Mouse (Mus musculus): ENCODE measurements around the gene Hjurp. TPM values are rescaled to one million over a fixed set of nuclear protein-coding genes. Genes with fewer than 3 reads are reported as not detected.
"Not testable (repeated sequence)": the region's sequence is repeated elsewhere in the genome, so short reads cannot be mapped to it uniquely, and the experiment has no call there.

The Hjurp gene
- polyA plus RNA-seq, 1 experiment from 2014 or later, result 135 TPM

- Histone ChIP-seq H3K27ac (ENCODE audit: low read depth, low read length) (no peak overlapping the region), H3K9ac (ENCODE audit: low read length) (no peak overlapping the region), H3K4me1 (ENCODE audit: control insufficient read depth, insufficient read depth, low read length) (no peaks in the 10 kb centered on the region), H3K4me2 (no peak overlapping the region), H3K36me3 (ENCODE audit: control insufficient read depth, insufficient read depth, low read length) (no peaks in the 10 kb centered on the region), H3K4me3 (ENCODE audit: low read depth, low read length) (no peak overlapping the region), H3K27me3 (ENCODE audit: control insufficient read depth, insufficient read depth, low read length) (no peaks in the 10 kb centered on the region), H3K9me3 (ENCODE audit: control insufficient read depth, low read length) (peaks cover 72% of the 10 kb centered on the region)
- ATAC-seq (ENCODE audit: low FRiP score), result no peak
- 59% methylated on average over 2 of the region's 2 CpGs for WGBS
- DNase-seq (ENCODE audit: low spot score, missing footprints), result no peak
These were observed 50.0 kb downstream of the Hjurp start for GRCm38 (mm10) chr1:88227482-88227881.

DNA sequence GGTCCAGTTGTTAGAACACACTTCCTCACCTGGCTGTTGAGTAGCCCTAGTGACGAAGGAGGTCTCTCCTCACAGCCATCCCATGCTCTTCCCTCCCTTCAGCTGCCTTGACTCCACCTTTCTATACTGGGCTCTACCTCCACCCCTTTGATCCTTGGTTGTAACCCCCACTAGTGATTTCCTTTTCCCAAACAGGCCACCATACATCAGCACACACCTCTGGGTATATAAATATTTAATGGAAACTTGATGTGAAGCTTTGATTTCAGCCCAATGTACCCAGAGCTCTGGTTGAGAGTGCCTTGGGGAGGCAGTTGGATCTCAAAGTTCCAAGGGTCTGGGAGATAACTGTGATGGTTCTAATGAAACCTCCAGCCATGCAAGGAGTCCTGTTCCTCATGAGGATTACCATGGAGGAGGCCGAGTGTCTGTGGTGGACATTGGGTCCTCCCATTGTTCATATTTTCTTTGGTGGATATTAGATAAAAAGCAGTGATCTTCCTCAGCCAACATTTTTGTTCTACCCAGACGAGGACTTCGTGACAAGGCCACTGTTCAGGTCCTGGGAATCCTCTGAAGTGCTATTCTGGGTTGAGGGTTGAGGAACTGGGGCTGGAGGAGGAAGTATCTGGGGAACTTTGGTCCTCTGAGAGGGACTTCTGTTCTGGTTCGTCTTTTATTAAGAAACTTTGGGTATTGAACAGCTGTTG is 50.6 kb downstream of the Hjurp start, which contains the start of gene Mroh2a:
Gene Mroh2a, plus strand, starts transcription at position 317 of the 710 bp plus-strand sequence.
- 51% methylated on average over 5 of the region's 5 CpGs for WGBS
- no peak within 1 kb of the TSS for H3K27ac ChIP-seq (ENCODE audit: low read depth, low read length)
- H3K27me3 ChIP-seq (ENCODE audit: control insufficient read depth, insufficient read depth, low read length), result no peaks in the 10 kb centered on the region
- ATAC-seq (ENCODE audit: low FRiP score), result no peak
- no peak within 1 kb of the TSS for H3K4me3 ChIP-seq (ENCODE audit: low read depth, low read length)
- no peak within 1 kb of the TSS for H3K4me2 ChIP-seq
- no peaks in the 10 kb centered on the region for H3K36me3 ChIP-seq (ENCODE audit: control insufficient read depth, insufficient read depth, low read length)
- H3K4me1 ChIP-seq (ENCODE audit: control insufficient read depth, insufficient read depth, low read length), result no peaks in the 10 kb centered on the region
- no peak for DNase-seq (ENCODE audit: low spot score, missing footprints)
- peaks cover 69% of the 10 kb centered on the region for H3K9me3 ChIP-seq (ENCODE audit: control insufficient read depth, low read length)
- no peak within 1 kb of the TSS for H3K9ac ChIP-seq (ENCODE audit: low read length)

GRCm38 (mm10) chr1:88225741-88226140 is 51.7 kb downstream of the Hjurp start:
- Histone ChIP-seq H3K27ac (ENCODE audit: low read depth, low read length) (no peak overlapping the region), H3K9me3 (ENCODE audit: control insufficient read depth, low read length) (peaks cover 59% of the 10 kb centered on the region), H3K9ac (ENCODE audit: low read length) (no peak overlapping the region), H3K4me2 (no peak overlapping the region), H3K36me3 (ENCODE audit: control insufficient read depth, insufficient read depth, low read length) (no peaks in the 10 kb centered on the region), H3K4me1 (ENCODE audit: control insufficient read depth, insufficient read depth, low read length) (no peaks in the 10 kb centered on the region), H3K27me3 (ENCODE audit: control insufficient read depth, insufficient read depth, low read length) (no peaks in the 10 kb centered on the region), H3K4me3 (ENCODE audit: low read depth, low read length) (no peak overlapping the region)
- DNase-seq (ENCODE audit: low spot score, missing footprints) (no peak), ATAC-seq (ENCODE audit: low FRiP score) (no peak)

GRCm38 (mm10) chr1:88225301-88225700 is 52.1 kb downstream of the Hjurp start:
- not testable (repeated sequence) for H3K4me3 ChIP-seq (ENCODE audit: low read depth, low read length); H3K4me2 ChIP-seq; H3K27me3 ChIP-seq (ENCODE audit: control insufficient read depth, insufficient read depth, low read length); ATAC-seq (ENCODE audit: low FRiP score); H3K27ac ChIP-seq (ENCODE audit: low read depth, low read length); H3K36me3 ChIP-seq (ENCODE audit: control insufficient read depth, insufficient read depth, low read length); H3K9ac ChIP-seq (ENCODE audit: low read length); DNase-seq (ENCODE audit: low spot score, missing footprints); H3K4me1 ChIP-seq (ENCODE audit: control insufficient read depth, insufficient read depth, low read length)
- WGBS, result 44% methylated on average over 2 of the region's 2 CpGs
- H3K9me3 ChIP-seq (ENCODE audit: control insufficient read depth, low read length), result peaks cover 54% of the 10 kb centered on the region

GRCm38 (mm10) chr1:88224029-88224776 is 53.2 kb downstream of the Hjurp start:
- Histone ChIP-seq H3K27me3 (ENCODE audit: control insufficient read depth, insufficient read depth, low read length) (no peaks in the 10 kb centered on the region), H3K4me3 (ENCODE audit: low read depth, low read length) (no peak overlapping the region), H3K36me3 (ENCODE audit: control insufficient read depth, insufficient read depth, low read length) (no peaks in the 10 kb centered on the region), H3K27ac (ENCODE audit: low read depth, low read length) (no peak overlapping the region), H3K4me2 (no peak overlapping the region), H3K9me3 (ENCODE audit: control insufficient read depth, low read length) (peaks cover 43% of the 10 kb centered on the region), H3K9ac (ENCODE audit: low read length) (no peak overlapping the region), H3K4me1 (ENCODE audit: control insufficient read depth, insufficient read depth, low read length) (no peaks in the 10 kb centered on the region)
- ATAC-seq (ENCODE audit: low FRiP score) (no peak), DNase-seq (ENCODE audit: low spot score, missing footprints) (no peak)
- 68% methylated on average over 2 of the region's 2 CpGs for WGBS

GRCm38 (mm10) chr1:88223591-88223990 is 53.8 kb downstream of the Hjurp start:
- Histone ChIP-seq H3K27ac (ENCODE audit: low read depth, low read length) (no peak overlapping the region), H3K4me3 (ENCODE audit: low read depth, low read length) (no peak overlapping the region), H3K36me3 (ENCODE audit: control insufficient read depth, insufficient read depth, low read length) (no peaks in the 10 kb centered on the region), H3K27me3 (ENCODE audit: control insufficient read depth, insufficient read depth, low read length) (no peaks in the 10 kb centered on the region), H3K9ac (ENCODE audit: low read length) (no peak overlapping the region), H3K4me1 (ENCODE audit: control insufficient read depth, insufficient read depth, low read length) (no peaks in the 10 kb centered on the region), H3K9me3 (ENCODE audit: control insufficient read depth, low read length) (peaks cover 37% of the 10 kb centered on the region), H3K4me2 (no peak overlapping the region)
- ATAC-seq (ENCODE audit: low FRiP score) (no peak), DNase-seq (ENCODE audit: low spot score, missing footprints) (no peak)
- WGBS, result 61% methylated on average over 1 of the region's 1 CpGs

DNA sequence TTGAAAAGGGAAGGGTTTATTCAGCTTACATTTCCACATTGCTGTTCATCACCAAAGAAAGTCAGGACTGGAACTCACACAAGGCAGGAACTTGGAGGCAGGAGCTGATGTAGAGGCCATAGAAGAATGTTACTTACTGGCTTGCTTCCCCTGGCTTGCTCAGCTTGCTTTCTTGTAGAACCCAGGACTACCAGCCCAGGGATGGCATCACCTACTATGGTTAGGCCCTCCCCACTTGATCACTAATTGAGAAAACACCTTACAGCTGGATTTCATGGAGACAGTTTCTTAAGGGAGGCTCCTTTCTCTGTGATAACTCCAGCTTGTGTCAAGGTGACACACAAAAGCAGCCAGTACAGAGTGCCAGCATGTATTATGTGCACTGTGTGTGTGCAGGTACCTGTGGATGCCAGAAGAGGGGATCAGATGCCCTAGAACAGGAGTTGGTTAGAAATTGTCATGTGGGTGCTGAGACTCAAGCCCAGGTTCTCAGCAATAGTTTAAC is 54.4 kb downstream of the Hjurp start:
- H3K4me2 ChIP-seq; H3K9ac ChIP-seq (ENCODE audit: low read length); H3K36me3 ChIP-seq (ENCODE audit: control insufficient read depth, insufficient read depth, low read length); H3K27me3 ChIP-seq (ENCODE audit: control insufficient read depth, insufficient read depth, low read length); H3K4me3 ChIP-seq (ENCODE audit: low read depth, low read length); ATAC-seq (ENCODE audit: low FRiP score); H3K4me1 ChIP-seq (ENCODE audit: control insufficient read depth, insufficient read depth, low read length); H3K27ac ChIP-seq (ENCODE audit: low read depth, low read length): not testable (repeated sequence)
- peak; percentile 73 for DNase-seq (ENCODE audit: low spot score, missing footprints)
- peaks cover 32% of the 10 kb centered on the region for H3K9me3 ChIP-seq (ENCODE audit: control insufficient read depth, low read length)

DNA sequence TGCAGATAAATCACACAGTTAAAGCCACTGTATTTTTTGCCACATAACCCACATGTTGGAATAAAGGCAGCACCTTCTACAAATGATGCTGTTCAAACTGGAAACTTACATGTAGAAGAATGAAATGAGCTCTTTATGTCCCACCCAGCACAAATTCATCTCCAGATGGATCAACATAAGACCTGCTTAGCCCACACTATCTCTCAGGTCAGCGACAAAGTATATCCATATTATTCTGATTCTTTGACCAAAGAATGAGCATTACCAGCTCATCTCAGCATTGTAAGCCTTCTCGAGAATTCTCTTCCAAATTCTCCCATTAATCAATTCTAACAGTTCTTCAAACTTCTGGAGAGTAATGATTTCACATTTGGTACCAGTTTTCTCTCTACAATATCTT is 55.2 kb downstream of the Hjurp start:
- Histone ChIP-seq H3K9me3 (ENCODE audit: control insufficient read depth, low read length) (peaks cover 28% of the 10 kb centered on the region), H3K9ac (ENCODE audit: low read length) (no peak overlapping the region), H3K4me3 (ENCODE audit: low read depth, low read length) (no peak overlapping the region), H3K4me1 (ENCODE audit: control insufficient read depth, insufficient read depth, low read length) (no peaks in the 10 kb centered on the region), H3K4me2 (no peak overlapping the region), H3K27ac (ENCODE audit: low read depth, low read length) (no peak overlapping the region), H3K27me3 (ENCODE audit: control insufficient read depth, insufficient read depth, low read length) (no peaks in the 10 kb centered on the region), H3K36me3 (ENCODE audit: control insufficient read depth, insufficient read depth, low read length) (no peaks in the 10 kb centered on the region)
- DNase-seq (ENCODE audit: low spot score, missing footprints) (peak; percentile 80), ATAC-seq (ENCODE audit: low FRiP score) (no peak)
- 54% methylated on average over 2 of the region's 2 CpGs for WGBS

- Histone ChIP-seq H3K9me3 (ENCODE audit: control insufficient read depth, low read length) (peaks cover 26% of the 10 kb centered on the region), H3K4me3 (ENCODE audit: low read depth, low read length) (no peak overlapping the region), H3K27me3 (ENCODE audit: control insufficient read depth, insufficient read depth, low read length) (no peaks in the 10 kb centered on the region), H3K9ac (ENCODE audit: low read length) (no peak overlapping the region), H3K27ac (ENCODE audit: low read depth, low read length) (no peak overlapping the region), H3K4me2 (no peak overlapping the region), H3K36me3 (ENCODE audit: control insufficient read depth, insufficient read depth, low read length) (no peaks in the 10 kb centered on the region), H3K4me1 (ENCODE audit: control insufficient read depth, insufficient read depth, low read length) (no peaks in the 10 kb centered on the region)
- ATAC-seq (ENCODE audit: low FRiP score) (no peak), DNase-seq (ENCODE audit: low spot score, missing footprints) (peak; percentile 85)
These were observed 57.1 kb downstream of the Hjurp start for GRCm38 (mm10) chr1:88220336-88220735.
